ENCODE assay signal across 11 mouse cellular contexts in genomic region chr5:129361527-129361926, GRCm38 (mm10).
"Had no signal": no experiment of that assay in that cellular context is flagged by ENCODE, and none has a peak within 500 bp of the region (broad histone marks: within the 10 kb centered on the region; RNA-seq: fewer than 3 reads in every experiment).

No protein-coding gene starts in this region.

- H3K4me3 ChIP-seq: layer of hippocampus, adult 2 months; limb, embryonic 13.5 days; midbrain, embryonic 12.5 days had no signal

- DNase-seq: kidney, postnatal 36 days; left cerebral cortex, postnatal 4 days; lung, adult 18-20 months; right cerebral cortex, postnatal 14 days; thymus, postnatal 14 days had no signal

- H3K4me2 ChIP-seq: limb, embryonic 13.5 days; midbrain, embryonic 12.5 days had no signal

- H3K36me3 ChIP-seq: limb, embryonic 13.5 days; midbrain, embryonic 12.5 days had no signal

- H3K4me1 ChIP-seq: limb, embryonic 13.5 days; midbrain, embryonic 12.5 days had no signal

- H3K27ac ChIP-seq: kidney, postnatal 0 days; layer of hippocampus, adult 2 months; limb, embryonic 13.5 days; liver, embryonic 14.5 days; midbrain, embryonic 12.5 days had no signal

- H3K9ac ChIP-seq: limb, embryonic 13.5 days; liver, embryonic 14.5 days; midbrain, embryonic 12.5 days had no signal

- ATAC-seq: midbrain, embryonic 16.5 days had no signal

- H3K9me3 ChIP-seq: limb, embryonic 13.5 days; midbrain, embryonic 12.5 days had no signal

- H3K27me3 ChIP-seq: midbrain, embryonic 12.5 days had no signal
